Mouse (Mus musculus): ENCODE results near the gene Muc1. TPM values are rescaled to one million over a fixed set of nuclear protein-coding genes. Genes with fewer than 3 reads are reported as not detected.
A peak's percentile ranks its signal among the peaks of the same experiment; 100 is the strongest.
"Not testable (repeated sequence)": the region's sequence is repeated elsewhere in the genome, so short reads cannot be mapped to it uniquely, and the experiment has no call there.

The Muc1 gene
- total RNA-seq, 2 experiments from 2014 or later: 0.22 to 0.39 TPM

DNA sequence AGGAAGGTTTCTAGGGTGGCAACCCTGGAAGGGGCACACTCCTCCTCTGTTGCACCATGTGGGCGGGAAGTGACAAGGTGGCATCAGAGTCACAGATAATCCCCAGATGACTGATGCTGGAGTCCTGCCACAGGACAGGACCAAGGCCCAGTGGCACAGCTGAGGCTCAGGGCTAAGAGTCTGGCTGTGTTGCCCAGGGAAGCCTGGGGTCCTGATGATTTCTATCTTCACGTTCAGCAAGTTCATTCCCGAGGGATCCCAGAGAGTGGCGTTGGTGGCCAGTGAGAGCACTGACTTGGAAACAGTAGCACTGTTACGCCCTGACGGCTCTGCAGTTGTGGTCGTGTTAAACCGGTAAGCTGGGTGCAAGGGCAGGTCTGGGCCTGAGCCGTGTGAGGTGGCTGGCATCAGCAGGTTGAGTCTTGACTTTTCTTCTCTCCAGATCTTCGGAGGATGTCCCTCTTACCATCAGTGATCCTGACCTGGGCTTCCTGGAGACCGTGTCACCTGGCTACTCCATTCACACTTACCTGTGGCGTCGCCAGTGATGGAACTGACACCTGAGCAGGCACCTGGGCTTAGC, 20.7 kb upstream of the Muc1 start:
- intact Hi-C loops (cut with DNase I): no loop called here
- no peak for DNase-seq (ENCODE audit: low spot score)

DNA sequence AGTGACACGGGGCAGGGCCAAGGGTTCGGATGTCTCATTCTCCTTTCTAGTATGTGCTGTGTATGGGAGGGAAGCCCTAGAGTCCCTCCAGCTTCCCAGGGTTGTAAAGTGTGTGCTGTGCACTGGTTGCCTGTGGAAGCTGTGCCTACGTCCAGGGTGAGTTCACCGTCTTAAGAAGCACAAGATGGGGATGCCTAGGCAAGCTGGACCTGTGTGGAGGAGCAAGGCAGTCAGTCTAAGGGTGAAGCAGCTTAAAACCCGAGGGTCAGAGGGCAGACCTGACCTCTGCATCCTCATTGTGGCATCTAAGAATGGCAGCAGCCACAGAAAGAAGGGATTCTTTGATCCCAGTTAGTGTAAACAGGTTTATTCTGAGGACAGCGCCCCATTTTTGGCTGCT, 20.1 kb upstream of the Muc1 start:
- intact Hi-C loops (cut with DNase I): no loop called here
- no peak for DNase-seq (ENCODE audit: low spot score)

DNA sequence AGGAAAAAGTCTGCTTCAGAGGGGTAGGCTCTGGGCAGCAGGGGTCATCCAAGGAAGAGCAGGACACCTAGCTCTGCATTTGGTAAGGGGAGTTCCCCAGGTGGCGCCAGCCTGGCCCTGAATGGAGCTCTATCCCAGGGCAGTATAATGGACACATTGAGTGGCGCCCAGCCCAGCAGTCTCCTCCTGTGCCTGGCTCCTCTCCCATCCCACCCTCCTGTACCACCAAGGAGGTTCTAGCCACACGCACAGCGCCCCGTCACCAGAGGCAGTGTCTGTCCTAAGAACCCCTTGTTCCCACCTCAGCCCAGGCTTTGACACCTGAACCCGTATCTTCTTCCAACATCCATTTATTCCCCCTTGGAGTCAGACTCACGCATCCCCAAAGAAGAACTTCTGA, 19.1 kb upstream of the Muc1 start:
- DNase-seq (ENCODE audit: low spot score): no peak
- intact Hi-C loops (cut with DNase I): no loop called here

DNA sequence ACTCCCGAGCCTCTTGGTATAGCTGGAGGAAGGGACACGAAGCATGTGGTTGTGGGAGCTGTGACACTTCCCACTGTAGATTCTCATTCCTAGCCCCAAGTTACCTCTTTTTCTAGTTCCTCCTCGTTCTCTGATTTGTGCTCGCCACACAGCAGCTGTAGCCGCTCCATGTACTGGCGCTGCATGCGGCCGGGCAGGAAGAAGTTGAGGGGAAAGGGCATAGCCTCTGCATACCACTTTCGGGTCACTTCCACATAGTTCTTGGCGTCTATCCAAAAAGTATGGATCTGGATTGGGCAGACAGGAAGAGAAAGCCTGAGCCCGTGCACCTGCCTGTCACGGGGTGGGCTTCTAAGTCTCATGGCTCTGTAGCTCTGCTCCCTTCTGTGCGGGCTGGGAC, 18.7 kb upstream of the Muc1 start:
- intact Hi-C loops (cut with DNase I): no loop called here
- no peak for DNase-seq (ENCODE audit: low spot score)

DNA sequence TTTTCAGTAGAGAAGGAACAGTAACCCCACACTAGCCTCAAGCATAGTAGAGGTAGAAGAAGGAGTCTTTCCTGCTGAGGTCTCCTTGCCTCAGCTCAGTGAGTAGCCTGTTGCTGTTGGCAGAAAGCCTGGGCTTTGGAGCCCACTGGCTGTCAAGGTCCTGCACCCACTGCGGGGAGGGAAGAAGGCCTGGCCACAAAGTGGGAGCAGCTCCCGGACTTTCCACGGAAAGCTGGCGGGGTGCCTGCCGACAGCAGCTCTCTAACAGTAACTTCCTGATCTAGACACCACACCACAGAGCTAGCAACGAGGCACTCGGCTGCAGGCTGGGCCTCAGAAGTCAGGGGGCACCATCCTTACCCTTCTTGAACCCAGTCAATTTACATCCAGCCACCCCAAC, 18.1 kb upstream of the Muc1 start:
- no peak for DNase-seq (ENCODE audit: low spot score)
- intact Hi-C loops (cut with DNase I): no loop called here

DNA sequence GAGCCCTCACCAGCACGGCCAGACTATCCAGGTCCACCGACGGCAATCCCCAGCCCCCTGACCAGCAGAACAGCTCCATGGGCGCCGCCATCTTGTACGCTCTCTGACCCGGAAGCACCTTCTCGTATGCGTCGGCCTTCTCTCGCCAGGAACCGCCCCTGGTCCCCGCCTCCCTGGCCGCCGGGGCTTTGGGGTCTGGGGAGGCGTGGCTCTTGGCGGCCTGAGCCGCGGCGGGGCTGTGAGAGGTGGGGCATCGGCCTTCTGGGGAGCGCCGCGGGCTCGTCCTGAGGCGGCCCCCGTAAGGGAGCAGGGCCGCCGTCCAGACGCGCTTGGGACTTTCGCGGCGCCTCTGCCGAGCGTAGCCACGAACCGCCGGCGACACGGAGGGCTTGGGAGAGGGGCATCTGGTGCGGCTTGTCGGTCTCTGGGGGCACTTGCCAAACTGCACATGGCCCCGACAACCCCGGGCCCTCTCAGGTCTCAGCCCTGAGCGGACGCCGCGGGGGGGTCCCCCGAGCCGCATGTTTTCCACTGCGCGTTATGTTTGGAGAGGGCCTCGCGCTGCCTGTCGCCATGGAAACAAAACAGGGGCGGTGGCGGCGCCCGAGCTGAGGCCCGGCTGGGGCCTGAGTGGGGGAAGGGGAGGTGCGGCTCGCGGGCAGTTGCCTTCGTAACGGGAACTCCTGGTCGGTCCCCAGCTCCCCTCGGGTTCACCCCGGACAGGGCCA, 14.9 kb upstream of the Muc1 start:
- DNase-seq (ENCODE audit: low spot score): peak; percentile 92
- intact Hi-C loops (cut with DNase I): loop anchor here (2.0 kb wide), 1 partner anchor 17 kb away; no protein-coding TSS in a partner anchor

DNA sequence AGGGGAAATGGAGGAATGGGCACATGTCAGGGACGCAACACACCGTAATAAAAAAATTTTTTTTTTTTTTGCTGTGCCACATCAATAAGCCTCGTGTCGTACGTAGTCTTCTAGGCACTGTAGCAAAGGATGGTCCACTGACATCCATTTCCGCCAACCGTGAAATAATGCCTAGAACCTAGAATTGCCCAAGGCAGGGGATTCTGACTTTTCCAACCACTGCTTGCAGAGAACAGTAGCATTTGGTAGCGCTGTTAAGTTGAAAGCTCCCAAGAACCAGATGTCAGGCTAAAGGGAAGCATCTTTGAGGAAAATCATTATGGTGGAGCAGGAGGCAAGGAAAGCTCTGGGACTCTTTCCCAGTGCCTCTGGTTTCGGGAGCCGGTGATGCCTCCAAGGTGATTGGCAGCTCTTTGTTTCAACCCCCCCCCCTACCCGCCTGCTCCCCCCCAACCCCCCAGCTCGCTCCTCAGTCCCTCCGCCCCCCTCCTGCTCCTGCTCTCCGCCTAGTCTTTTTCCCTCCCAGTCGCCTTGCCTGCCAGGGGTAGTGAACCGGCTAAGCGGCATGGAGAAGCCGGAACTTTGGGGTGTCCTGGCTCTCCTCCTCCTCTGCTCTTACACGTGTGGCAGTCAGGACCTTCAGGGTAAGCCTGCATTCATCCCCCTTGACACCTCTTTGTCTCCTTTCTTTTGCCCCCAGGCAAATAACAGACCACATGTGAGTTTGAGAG, 14.0 kb upstream of the Muc1 start, which contains the start of gene Thbs3:
TSS of gene Thbs3 (plus strand) at position 500 of the 731 bp plus-strand sequence.
- intact Hi-C loops (cut with DNase I): loop anchor here (2.0 kb wide), 1 partner anchor 18 kb away; no protein-coding TSS in a partner anchor
- no peak for DNase-seq (ENCODE audit: low spot score)

DNA sequence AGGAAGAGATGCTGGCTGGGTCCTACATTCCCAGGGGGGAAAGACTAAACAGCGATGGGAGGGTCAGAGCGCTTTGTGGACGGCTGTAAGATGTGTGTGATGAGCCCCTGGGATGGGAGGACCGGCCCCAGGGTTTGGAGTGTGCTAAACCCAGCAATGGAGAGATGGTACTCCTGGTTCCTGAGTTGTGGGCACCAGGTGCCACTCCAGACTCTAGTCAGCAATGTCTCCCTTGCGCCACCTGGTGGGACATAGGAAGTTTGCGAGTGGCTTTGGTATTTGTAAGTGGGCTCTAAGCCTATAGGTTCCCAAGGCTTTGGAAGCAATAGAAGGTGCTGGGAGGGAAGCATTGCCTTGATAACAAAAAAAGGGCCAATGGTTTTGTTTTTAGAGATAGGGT, 13.0 kb upstream of the Muc1 start:
- DNase-seq (ENCODE audit: low spot score): peak; percentile 61
- intact Hi-C loops (cut with DNase I): loop anchor here (2.0 kb wide), 3 partner anchors 19 to 125 kb away; no protein-coding TSS in a partner anchor

DNA sequence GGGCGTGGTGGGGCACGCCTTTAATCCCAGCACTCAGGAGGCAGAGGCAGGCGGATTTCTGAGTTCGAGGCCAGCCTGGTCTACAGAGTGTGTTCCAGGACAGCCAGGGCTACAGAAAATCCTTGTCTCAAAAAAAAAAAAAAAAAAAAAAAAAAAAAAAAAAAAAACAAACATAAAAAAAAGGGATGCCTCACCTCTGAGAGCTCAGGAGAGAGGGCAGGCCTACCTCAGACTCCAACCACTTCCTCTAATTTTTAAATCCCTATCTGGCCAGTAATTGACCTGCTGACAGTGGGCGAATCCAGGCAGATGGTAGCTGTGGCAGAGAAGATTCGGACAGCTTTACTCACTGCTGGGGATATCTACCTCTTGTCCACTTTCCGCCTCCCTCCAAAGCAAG, 12.4 kb upstream of the Muc1 start:
- DNase-seq (ENCODE audit: low spot score): not testable (repeated sequence)
- intact Hi-C loops (cut with DNase I): loop anchor here (2.0 kb wide), 2 partner anchors 102 to 126 kb away; no protein-coding TSS in a partner anchor

DNA sequence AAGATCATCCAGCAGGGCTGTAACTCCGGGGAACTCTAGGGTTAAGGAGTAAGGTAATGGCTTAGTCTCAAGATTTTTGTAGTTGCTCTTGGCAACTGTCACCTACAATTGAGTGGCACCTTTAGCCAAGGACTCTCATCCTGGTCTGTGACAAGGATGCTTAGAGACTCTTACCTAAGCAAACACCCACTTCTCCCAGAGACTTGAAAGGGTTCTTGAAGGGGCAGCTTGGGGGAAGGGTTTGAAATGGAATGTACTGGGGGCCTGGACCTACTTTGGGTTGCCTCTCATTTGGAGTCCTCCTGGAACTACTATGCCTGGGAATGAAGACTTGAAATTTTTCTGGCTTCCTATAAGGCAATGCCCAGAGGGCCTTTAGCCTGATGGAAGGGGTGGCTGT, 10.6 kb upstream of the Muc1 start:
- intact Hi-C loops (cut with DNase I): no loop called here
- no peak for DNase-seq (ENCODE audit: low spot score)

DNA sequence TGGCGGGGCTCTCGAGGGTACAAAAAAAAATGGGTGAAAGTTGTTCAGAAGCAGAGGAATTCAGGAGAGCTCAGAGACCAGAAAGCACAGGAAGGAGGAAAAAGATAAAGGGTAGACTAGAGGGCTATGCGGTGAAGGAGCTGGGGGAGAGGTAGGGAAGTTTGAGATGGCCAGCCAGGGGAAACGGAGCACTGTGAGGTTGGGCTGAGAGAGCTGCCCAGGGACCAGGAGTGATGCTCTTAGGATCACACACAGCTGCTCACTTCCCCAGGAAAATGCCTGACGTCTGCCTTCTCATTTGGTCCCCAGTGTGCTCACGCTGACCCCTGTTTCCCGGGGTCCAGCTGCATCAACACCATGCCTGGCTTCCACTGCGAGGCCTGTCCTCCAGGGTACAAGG, 9.3 kb upstream of the Muc1 start:
- DNase-seq (ENCODE audit: low spot score): no peak
- intact Hi-C loops (cut with DNase I): no loop called here

DNA sequence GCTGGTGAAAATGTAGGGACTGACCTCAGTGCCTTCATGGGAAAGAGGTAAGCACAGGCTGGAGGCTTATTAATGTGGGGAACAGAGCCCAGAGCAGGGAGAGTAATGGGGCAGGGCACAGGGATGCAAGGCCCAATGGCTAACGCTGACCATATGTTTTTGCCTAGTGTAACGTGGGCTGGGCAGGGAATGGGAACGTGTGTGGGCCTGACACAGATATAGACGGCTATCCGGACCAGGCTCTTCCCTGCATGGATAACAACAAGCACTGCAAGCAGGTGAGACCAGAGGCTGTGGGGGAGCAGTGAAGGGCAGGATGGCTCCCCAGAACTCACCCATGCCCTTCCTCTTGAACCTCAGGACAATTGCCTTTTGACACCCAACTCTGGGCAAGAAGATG, 7.7 kb upstream of the Muc1 start:
- DNase-seq (ENCODE audit: low spot score): no peak
- intact Hi-C loops (cut with DNase I): no loop called here

DNA sequence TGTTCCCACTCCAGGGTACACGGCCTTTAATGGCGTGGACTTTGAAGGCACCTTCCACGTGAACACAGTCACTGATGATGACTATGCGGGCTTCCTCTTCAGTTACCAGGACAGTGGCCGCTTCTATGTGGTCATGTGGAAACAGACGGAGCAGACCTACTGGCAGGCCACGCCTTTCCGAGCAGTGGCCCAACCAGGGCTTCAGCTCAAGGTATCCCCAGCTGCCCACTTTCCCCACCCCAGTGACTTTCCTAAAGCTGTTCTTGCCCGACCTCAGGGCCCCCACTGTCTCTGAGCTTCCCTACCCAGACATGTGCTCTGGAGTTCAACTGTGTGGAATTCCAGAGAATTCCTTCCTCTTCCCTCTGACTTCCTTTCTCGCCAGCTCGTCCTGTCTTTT, 4.1 kb upstream of the Muc1 start:
- intact Hi-C loops (cut with DNase I): no loop called here
- no peak for DNase-seq (ENCODE audit: low spot score)

DNA sequence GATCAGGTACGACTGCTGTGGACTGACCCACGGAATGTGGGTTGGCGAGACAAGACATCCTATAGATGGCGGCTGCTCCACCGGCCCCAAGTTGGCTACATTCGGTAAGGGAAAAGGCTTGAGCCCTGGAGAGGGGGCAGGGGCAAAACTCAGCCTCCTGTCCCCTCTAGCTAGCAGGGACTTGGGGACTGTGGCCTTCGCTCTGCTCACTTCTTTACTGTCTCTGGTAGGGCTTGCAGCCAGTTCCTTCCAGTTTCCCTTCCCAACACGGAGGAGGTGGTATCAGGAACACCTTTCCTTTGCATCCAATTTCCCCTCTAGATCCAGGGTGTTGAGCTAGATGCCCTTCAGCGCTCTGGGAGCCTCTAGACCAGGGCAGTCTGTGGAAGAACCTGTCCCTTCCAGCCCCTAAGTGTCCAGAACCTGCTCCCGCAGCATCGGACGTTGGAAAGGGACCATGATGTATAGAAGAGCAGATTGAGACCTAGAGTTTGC, 3.5 kb upstream of the Muc1 start:
- DNase-seq (ENCODE audit: low spot score): no peak
- intact Hi-C loops (cut with DNase I): no loop called here

DNA sequence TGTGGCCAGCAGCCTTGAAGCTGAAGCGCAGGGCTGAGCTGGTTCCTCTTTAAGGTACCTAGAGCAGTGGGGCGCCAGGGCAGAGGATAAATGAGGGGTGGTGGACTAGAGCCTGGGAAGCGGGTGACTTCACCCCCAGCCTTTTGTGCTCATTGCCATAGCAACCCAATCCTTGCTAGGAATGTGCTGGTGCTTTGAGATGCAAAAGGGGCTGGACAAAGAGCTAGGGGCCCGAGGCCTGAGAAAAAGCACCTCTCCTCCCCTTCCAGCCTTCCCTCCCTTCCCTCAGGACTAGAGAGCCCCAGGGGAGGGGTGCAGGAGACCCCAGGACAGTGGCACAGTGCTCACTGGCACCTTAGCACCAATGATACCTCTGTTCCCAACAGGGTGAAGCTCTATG, 2.9 kb upstream of the Muc1 start:
- no peak for DNase-seq (ENCODE audit: low spot score)
- intact Hi-C loops (cut with DNase I): no loop called here

DNA sequence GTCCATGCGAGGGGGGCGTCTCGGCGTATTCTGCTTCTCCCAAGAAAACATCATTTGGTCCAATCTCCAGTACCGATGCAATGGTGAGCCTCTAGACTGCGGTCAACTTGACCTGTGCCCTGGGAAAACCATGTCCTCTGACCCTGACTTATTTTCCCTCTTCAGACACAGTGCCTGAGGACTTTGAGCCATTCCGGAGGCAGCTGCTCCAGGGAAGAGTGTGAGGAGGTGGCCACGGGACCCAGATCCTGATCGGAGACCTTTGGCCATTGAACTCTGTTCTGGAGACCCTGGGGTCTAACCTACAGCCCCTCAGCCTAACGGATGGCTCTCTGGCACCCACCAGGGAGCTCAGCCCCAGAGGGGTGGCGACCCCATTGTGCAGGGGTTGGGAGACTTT, 2.5 kb upstream of the Muc1 start:
- intact Hi-C loops (cut with DNase I): no loop called here
- DNase-seq (ENCODE audit: low spot score): no peak

DNA sequence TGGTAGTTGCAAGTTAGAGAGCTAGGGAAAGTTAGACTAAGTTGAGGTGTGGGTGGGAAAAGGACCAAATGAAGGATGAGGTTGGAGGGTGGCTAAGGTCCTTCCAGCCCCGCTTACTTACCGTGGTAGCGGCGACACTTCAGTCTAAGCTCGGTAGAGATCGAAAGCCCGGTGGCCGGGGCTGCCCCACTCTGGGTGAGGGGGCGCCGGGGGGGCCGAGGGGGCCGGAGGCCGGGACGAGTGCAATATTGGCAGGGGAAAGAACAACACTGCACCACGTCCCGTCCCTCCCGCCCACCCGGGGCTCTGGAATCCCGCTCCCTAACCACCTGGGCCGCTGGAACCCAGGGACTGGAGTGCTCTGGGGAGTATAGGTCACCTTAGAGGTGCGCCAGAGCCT, 2.0 kb upstream of the Muc1 start, which contains the start of gene Mtx1:
TSS of gene Mtx1 (minus strand) at position 189 of the 400 bp plus-strand sequence.
- intact Hi-C loops (cut with DNase I): no loop called here
- no peak for DNase-seq (ENCODE audit: low spot score)

DNA sequence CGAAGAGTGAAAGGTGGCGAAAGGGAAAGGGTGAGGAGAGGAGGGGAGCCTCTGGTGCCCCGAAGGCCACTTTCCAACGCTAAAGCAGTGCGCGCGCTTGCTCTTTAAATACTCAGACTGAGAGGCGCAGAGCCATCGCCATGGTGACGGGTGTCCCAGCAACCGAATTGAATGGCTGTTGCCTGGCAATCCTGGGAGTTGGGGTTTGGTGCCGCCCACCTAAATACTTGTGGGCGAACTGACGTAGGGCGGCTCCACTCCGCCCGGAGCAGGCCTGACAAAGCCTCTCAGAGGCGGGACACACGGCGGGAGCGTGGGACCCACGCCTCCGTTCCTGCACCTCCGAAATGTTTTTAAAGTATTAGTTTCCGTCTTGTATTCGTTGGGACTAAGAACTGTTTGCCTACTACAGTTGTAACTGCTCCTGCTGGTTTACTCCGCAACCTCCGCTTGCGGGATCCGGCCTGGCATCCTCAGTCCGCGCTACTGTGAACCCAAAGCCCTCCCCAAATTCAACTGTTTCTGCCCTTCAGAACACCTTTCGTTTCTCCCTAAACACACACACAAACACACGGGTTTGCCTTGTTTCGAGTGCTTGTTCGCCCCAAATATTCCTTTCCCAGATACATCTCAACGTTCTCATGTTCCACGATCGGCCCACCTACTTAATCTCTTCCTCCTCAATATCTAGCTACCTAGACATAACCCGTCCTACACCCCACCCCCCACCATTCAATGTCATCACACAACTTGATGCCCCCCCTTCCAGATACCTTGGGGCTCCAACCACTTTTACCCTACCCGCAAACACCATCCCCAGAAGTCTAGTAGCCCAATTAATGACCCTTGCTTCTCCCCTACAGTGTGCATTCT, 1.3 kb upstream of the Muc1 start:
- intact Hi-C loops (cut with DNase I): no loop called here
- DNase-seq (ENCODE audit: low spot score): peak; percentile 79

DNA sequence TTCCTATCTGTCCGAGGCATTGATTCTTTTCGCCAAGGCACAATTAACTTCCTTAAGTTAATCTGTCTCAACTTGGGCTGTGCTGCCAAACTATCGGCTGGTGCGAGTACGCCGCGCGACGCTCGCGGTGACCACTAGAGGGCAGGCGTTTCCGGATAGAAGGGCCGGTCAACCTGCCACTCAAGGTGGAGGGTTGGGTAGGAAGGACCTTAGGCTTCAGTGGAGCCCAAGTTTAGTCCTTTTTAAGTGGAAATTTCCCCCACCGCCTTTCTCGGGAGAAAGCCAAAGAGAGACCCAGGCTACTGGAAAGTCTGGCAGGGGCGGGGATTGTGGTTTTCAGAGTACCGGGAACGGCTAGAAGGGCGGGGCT, 692 bp upstream of the Muc1 start:
- peak; percentile 76 for DNase-seq (ENCODE audit: low spot score)
- intact Hi-C loops (cut with DNase I): no loop called here

DNA sequence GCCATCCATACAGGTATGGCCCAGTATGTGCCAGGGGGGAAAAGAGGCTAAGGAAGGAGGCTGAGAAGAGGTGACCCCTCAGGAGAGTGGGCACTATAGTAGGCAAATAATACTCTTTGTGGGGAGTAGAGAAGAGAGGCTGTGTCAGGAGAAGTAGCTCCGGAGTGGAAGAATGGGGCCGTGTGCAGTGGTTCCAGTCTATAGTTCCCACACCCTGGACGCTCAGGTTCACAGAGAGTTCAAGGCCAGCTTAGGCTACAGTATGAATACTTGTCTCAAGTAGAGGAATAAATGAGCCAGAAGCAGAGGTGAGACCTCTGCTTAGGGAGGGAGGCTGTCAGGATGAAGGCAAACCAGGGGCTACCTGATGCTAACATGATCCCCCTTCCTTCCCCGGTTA, 419 bp downstream of the Muc1 start:
- no peak for DNase-seq (ENCODE audit: low spot score)
- intact Hi-C loops (cut with DNase I): no loop called here
